Mouse (Mus musculus) MEL (cell line): ENCODE data around the gene Dennd4b. TPM values are rescaled to one million over a fixed set of nuclear protein-coding genes. Genes with fewer than 3 reads are reported as not detected.

Experiments
- DNase-seq: peaks from one replicate; pipeline ENCODE4 v3.0.0; 2011; ENCODE audit warnings: low read depth, low spot score
- H3K27ac ChIP-seq: 2 replicates; pipeline ENCODE4 v1.5.1; 2012; ENCODE audit warnings: low read depth, mild to moderate bottlenecking, control low read depth, low read length, moderate library complexity; ENCODE audit not compliant: control insufficient read depth
- H3K27me3 ChIP-seq, 2 experiments: fragments of 150-350 bp in 1 of 2; sonication (generic) in 1 of 2; 2 replicates each; pipeline ENCODE4 v1.6.1; 2012; ENCODE audit warnings: low read length in 2 of 2, mild to moderate bottlenecking in 2 of 2, improper control_type of control experiment in 1 of 2, moderate library complexity in 1 of 2; ENCODE audit not compliant: insufficient read depth in 2 of 2, control insufficient read depth in 1 of 2
- H3K36me3 ChIP-seq, 2 experiments: 2 replicates each; pipeline ENCODE4 v1.6.1; 2012 to 2014; ENCODE audit warnings: low read length in 2 of 2, improper control_type of control experiment in 1 of 2, inconsistent platforms in 1 of 2, mild to moderate bottlenecking in 1 of 2; ENCODE audit not compliant: insufficient read depth in 2 of 2, control insufficient read depth in 1 of 2
- H3K4me1 ChIP-seq, 2 experiments: fragments of 150-350 bp in 1 of 2; sonication (generic) in 1 of 2; 2 replicates each; pipeline ENCODE4 v1.6.1; 2012; ENCODE audit warnings: low read length in 2 of 2, improper control_type of control experiment in 1 of 2, mild to moderate bottlenecking in 1 of 2; ENCODE audit not compliant: insufficient read depth in 2 of 2, control insufficient read depth in 1 of 2
- H3K4me3 ChIP-seq, 2 experiments: fragments of 150-350 bp in 1 of 2; sonication (generic) in 1 of 2; 2 replicates each; pipeline ENCODE4 v1.5.1; 2012; ENCODE audit warnings: low read depth in 2 of 2, low read length in 2 of 2, mild to moderate bottlenecking in 2 of 2, moderate library complexity in 2 of 2, control low read depth in 1 of 2, improper control_type of control experiment in 1 of 2; ENCODE audit not compliant: control insufficient read depth in 1 of 2, insufficient read depth in 1 of 2
- H3K79me2 ChIP-seq: 2 replicates; pipeline ENCODE4 v1.6.1; 2012; ENCODE audit warnings: mild to moderate bottlenecking, low read length, moderate library complexity; ENCODE audit not compliant: control insufficient read depth, poor library complexity, insufficient read depth
- H3K9ac ChIP-seq: 2 replicates; pipeline ENCODE4 v1.6.1; 2012; ENCODE audit warnings: low read depth, mild to moderate bottlenecking, control low read depth, low read length, moderate library complexity; ENCODE audit not compliant: control insufficient read depth, poor library complexity, severe bottlenecking
- H3K9me3 ChIP-seq: fragments of 150-350 bp; sonication (generic); replicated peaks from 2 replicates; pipeline ENCODE4 v1.6.1; 2012; ENCODE audit warnings: mild to moderate bottlenecking, low read length, improper control_type of control experiment, moderate library complexity; ENCODE audit not compliant: insufficient read depth
- BHLHE40 ChIP-seq: IDR thresholded peaks from 2 replicates; pipeline ENCODE4 v1.6.1; 2012; ENCODE audit warnings: low read depth, mild to moderate bottlenecking, inconsistent platforms, low read length, improper control_type of control experiment, borderline replicate concordance
- CHD2 ChIP-seq: IDR thresholded peaks from 2 replicates; pipeline ENCODE4 v1.6.1; 2011; ENCODE audit warnings: low read length, improper control_type of control experiment
- CTCF ChIP-seq, 3 experiments: IDR thresholded peaks in 2 of 3; conservative IDR thresholded peaks in 1 of 3; 2 replicates each; pipeline ENCODE4 v1.5.1; 2011 to 2012; ENCODE audit warnings: low read length in 3 of 3, low read depth in 2 of 3, mild to moderate bottlenecking in 2 of 3, improper control_type of control experiment in 1 of 3, inconsistent platforms in 1 of 3, mixed read lengths in 1 of 3, moderate library complexity in 1 of 3; ENCODE audit not compliant: control insufficient read depth in 1 of 3, insufficient read depth in 1 of 3, poor library complexity in 1 of 3, severe bottlenecking in 1 of 3
- E2F4 ChIP-seq: IDR thresholded peaks from 2 replicates; pipeline ENCODE4 v1.6.1; 2011; ENCODE audit warnings: low read depth, low read length, improper control_type of control experiment, borderline replicate concordance
- ETS1 ChIP-seq: IDR thresholded peaks from 2 replicates; pipeline ENCODE4 v1.6.1; 2012; ENCODE audit warnings: low read depth, mild to moderate bottlenecking, inconsistent platforms, low read length, improper control_type of control experiment, moderate library complexity
- HCFC1 ChIP-seq: IDR thresholded peaks from 2 replicates; pipeline ENCODE4 v1.6.1; 2012; ENCODE audit warnings: low read depth, mild to moderate bottlenecking, inconsistent platforms, low read length, improper control_type of control experiment, moderate library complexity
- JUND ChIP-seq: IDR thresholded peaks from 2 replicates; pipeline ENCODE4 v1.6.1; 2011; ENCODE audit warnings: low read depth, mild to moderate bottlenecking, improper control_type of control experiment, low read length
- KAT2A ChIP-seq: conservative IDR thresholded peaks from 2 replicates; pipeline ENCODE4 v1.6.1; 2012; ENCODE audit warnings: low read depth, low read length, improper control_type of control experiment, inconsistent platforms
- MAFK ChIP-seq: IDR thresholded peaks from 2 replicates; pipeline ENCODE4 v1.6.1; 2011; ENCODE audit warnings: low read depth, mild to moderate bottlenecking, low read length, improper control_type of control experiment, borderline replicate concordance
- MAX ChIP-seq: IDR thresholded peaks from 2 replicates; pipeline ENCODE4 v1.6.1; 2011; ENCODE audit warnings: low read length, improper control_type of control experiment
- MEF2A ChIP-seq: IDR thresholded peaks from 2 replicates; pipeline ENCODE4 v1.6.1; 2014; ENCODE audit warnings: low read depth, mild to moderate bottlenecking, inconsistent platforms, low read length, improper control_type of control experiment; ENCODE audit not compliant: poor library complexity, insufficient replicate concordance, severe bottlenecking; ENCODE audit errors: extremely low read depth
- MYB ChIP-seq: IDR thresholded peaks from 2 replicates; pipeline ENCODE4 v1.6.1; 2011; ENCODE audit warnings: mild to moderate bottlenecking, low read depth, low read length, improper control_type of control experiment
- NELFE ChIP-seq: IDR thresholded peaks from 2 replicates; pipeline ENCODE4 v1.6.1; 2011; ENCODE audit warnings: low read depth, low read length, improper control_type of control experiment
- POLR2A ChIP-seq, 2 experiments: IDR thresholded peaks; 2 replicates each; pipeline ENCODE4 v1.6.1; 2011 to 2012; ENCODE audit warnings: low read length in 2 of 2, mild to moderate bottlenecking in 2 of 2, control low read depth in 1 of 2, improper control_type of control experiment in 1 of 2, low read depth in 1 of 2, moderate library complexity in 1 of 2; ENCODE audit not compliant: control insufficient read depth in 1 of 2, insufficient read depth in 1 of 2, poor library complexity in 1 of 2
- POLR2AphosphoS2 ChIP-seq: IDR thresholded peaks from 2 replicates; pipeline ENCODE4 v1.6.1; 2011; ENCODE audit warnings: low read length, improper control_type of control experiment
- RAD21 ChIP-seq: IDR thresholded peaks from 2 replicates; pipeline ENCODE4 v1.6.1; 2011; ENCODE audit warnings: mild to moderate bottlenecking, low read depth, low read length, improper control_type of control experiment
- RCOR1 ChIP-seq: IDR thresholded peaks from 2 replicates; pipeline ENCODE4 v1.6.1; 2012; ENCODE audit warnings: low read depth, mild to moderate bottlenecking, inconsistent platforms, low read length, improper control_type of control experiment
- TBP ChIP-seq: IDR thresholded peaks from 2 replicates; pipeline ENCODE4 v1.8.0; 2011; ENCODE audit warnings: low read depth, low read length, improper control_type of control experiment
- TCF12 ChIP-seq: IDR thresholded peaks from 2 replicates; pipeline ENCODE4 v1.6.1; 2014; ENCODE audit warnings: low read depth, mild to moderate bottlenecking, inconsistent platforms, low read length, improper control_type of control experiment, moderate library complexity
- USF1 ChIP-seq: IDR thresholded peaks from 2 replicates; pipeline ENCODE4 v1.6.1; 2014; ENCODE audit warnings: low read depth, mild to moderate bottlenecking, inconsistent platforms, low read length, improper control_type of control experiment, moderate library complexity
- USF2 ChIP-seq, 2 experiments: IDR thresholded peaks; 2 replicates each; pipeline ENCODE4 v1.6.1; 2011 to 2012; ENCODE audit warnings: improper control_type of control experiment in 2 of 2, low read length in 2 of 2, borderline replicate concordance in 1 of 2, inconsistent platforms in 1 of 2, low read depth in 1 of 2, mild to moderate bottlenecking in 1 of 2; ENCODE audit not compliant: insufficient read depth in 1 of 2
- ZC3H11A ChIP-seq: IDR thresholded peaks from 2 replicates; pipeline ENCODE4 v1.6.1; 2012; ENCODE audit warnings: low read depth, mild to moderate bottlenecking, inconsistent platforms, low read length, improper control_type of control experiment
- ZMIZ1 ChIP-seq: IDR thresholded peaks from 2 replicates; pipeline ENCODE4 v1.6.1; 2012; ENCODE audit warnings: low read depth, mild to moderate bottlenecking, inconsistent platforms, low read length, improper control_type of control experiment, moderate library complexity
- ZNF384 ChIP-seq: IDR thresholded peaks from 2 replicates; pipeline ENCODE4 v1.6.1; 2012; ENCODE audit warnings: low read depth, mild to moderate bottlenecking, inconsistent platforms, low read length, improper control_type of control experiment
- polyA plus RNA-seq, 2 experiments: library from polyadenylated mRNA; stranded (reverse) in 1 of 2; unstranded in 1 of 2; fragments of >175 nt in 1 of 2; fragments of >200 nt in 1 of 2; gene quantifications; 2 replicates each; pipeline versions ENCODE4 v1.2.1 to v1.2.4; 2012; ENCODE audit warnings: low replicate concordance in 2 of 2, low read depth in 1 of 2; ENCODE audit not compliant: insufficient read length in 2 of 2, insufficient read depth in 1 of 2, missing spikeins in 1 of 2
- total RNA-seq: library from RNA; depleted of rRNA; stranded (reverse); fragments of 300-350 nt; gene quantifications from 2 replicates; pipeline ENCODE4 v1.2.3, GENCODE M21; 2012

The Dennd4b gene
- total and polyA plus RNA-seq, 3 experiments, result 11.6 to 27.1 TPM; not detected in 1

DNA sequence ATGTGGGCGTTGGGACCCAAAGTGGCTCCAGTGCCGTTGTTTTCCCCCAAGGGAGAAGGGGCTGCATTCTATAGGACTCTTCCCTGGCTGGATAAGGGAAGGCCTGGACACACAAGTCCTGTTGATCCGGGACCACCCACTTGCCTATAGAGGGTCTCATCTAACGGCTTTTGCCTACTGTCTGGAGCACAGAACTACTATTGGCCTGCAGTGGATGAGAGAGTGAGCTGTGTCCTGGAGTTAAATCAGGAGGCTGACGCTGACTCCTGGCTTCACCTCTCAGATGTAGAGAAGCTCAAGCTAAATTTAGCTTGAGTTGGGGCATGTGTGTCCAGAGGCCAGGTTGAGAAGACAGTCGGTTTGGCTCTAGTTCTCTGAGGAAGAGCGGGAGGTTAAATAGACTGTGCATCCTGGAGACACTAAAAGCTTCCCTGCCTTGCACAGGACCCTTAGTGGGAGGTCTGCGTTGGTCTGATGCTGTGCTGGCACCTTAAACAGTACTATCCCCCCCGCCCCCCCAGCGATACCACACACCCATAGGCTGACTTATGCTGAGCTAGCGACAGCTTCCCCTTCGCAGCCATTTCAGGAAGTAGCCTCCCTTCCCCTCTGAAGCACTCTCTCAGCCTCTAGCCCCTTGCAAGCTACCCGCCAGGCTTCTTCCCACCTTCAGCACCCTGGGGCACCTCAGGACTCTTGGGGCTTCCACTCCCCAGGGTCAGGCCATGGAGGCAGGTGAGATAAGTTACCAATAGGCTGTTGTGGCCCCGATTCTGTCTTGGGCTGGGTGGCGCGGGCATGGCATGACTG lies 1.2 kb downstream of the Dennd4b start (continued):
- TF ChIP-seq ETS1 (peak; percentile 42; the same call in 1 of the 2 replicates), MEF2A (no peak), POLR2AphosphoS2 (peak; percentile 64), CHD2 (no peak), HCFC1 (peak; percentile 78), NELFE (peak; percentile 87), RCOR1 (no peak; the same call in 1 of the 2 replicates), POLR2A (IDR thresholded peaks at IDR 0.05; ENCODE audit: control insufficient read depth in 1 of 2, insufficient read depth in 1 of 2, low read depth in 1 of 2, low read length in 2 of 2, poor library complexity in 1 of 2) (peak; percentile 55 to 84), TCF12 (peak; percentile 56; the same call in 1 of the 2 replicates), RAD21 (no peak), TBP (peak; percentile 94), ZNF384 (no peak)

GRCm38 (mm10) chr3:90266901-90267775 lies 2.2 kb downstream of the Dennd4b start:
- Histone ChIP-seq H3K36me3 (peaks cover 7 to 26% of the 10 kb centered on the region in 2 experiments; a peak in 3 of 4 replicates), H3K27me3 (no peaks in the 10 kb centered on the region), H3K79me2 (peaks cover 22% of the 10 kb centered on the region), H3K27ac (peak overlapping the region; percentile 84), H3K9ac (peak overlapping the region; percentile 88), H3K9me3 (no peaks in the 10 kb centered on the region), H3K4me1 (peaks cover 4 to 29% of the 10 kb centered on the region in 2 experiments), H3K4me3 (peak overlapping the region; percentile 73 to 76)
- TF ChIP-seq ZNF384 (no peak), JUND (no peak), TBP (no peak), ZMIZ1 (no peak), USF1 (no peak), ETS1 (no peak), CTCF (IDR thresholded peaks at IDR 0.05 in 2 of 3, conservative IDR thresholded peaks at IDR 0.05 in 1 of 3; ENCODE audit: control insufficient read depth in 1 of 3, insufficient read depth in 1 of 3, low read depth in 2 of 3, low read length in 3 of 3, poor library complexity in 1 of 3, severe bottlenecking in 1 of 3) (no peak), USF2 (IDR thresholded peaks at IDR 0.05; ENCODE audit: borderline replicate concordance in 1 of 2, insufficient read depth in 1 of 2, low read depth in 1 of 2, low read length in 2 of 2) (no peak), E2F4 (no peak), POLR2A (IDR thresholded peaks at IDR 0.05; ENCODE audit: control insufficient read depth in 1 of 2, insufficient read depth in 1 of 2, low read depth in 1 of 2, low read length in 2 of 2, poor library complexity in 1 of 2) (no peak), MAX (no peak), KAT2A (no peak), MYB (no peak), BHLHE40 (no peak), ZC3H11A (no peak), MAFK (no peak)
- no peak for DNase-seq
